Mouse (Mus musculus): ENCODE data around the gene Hmox1. TPM values are rescaled to one million over a fixed set of nuclear protein-coding genes. Genes with fewer than 3 reads are reported as not detected.

Hmox1 gene
- polyA plus RNA-seq, 1 experiment from 2014 or later = 11.9 TPM

DNA sequence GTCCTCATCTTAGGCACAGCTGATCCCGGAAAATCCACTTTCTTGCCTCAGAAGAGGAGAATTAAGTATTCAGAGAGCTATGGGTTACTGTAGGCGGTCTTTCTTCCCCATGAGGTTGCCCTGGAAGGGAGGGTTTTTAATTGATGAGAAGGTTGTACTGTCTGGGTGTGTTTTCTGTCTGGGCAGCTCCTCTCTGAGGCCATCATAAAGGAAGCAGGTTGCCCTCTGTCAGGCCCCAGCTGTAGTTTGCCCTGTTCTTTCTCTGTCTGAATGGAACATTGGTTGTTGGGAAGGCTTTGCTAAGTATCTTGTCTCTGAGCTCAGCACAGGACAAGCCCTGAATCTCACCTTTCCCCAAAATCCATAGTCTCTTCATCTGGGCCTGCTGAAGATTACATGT is 40.0 kb downstream of the Hmox1 start:
- Histone ChIP-seq H3K27ac (replicated peaks; ENCODE audit: low read depth, low read length) (no peak overlapping the region), H3K9ac (ENCODE audit: low read length) (no peak overlapping the region), H3K9me3 (ENCODE audit: control insufficient read depth, low read length) (no peaks in the 10 kb centered on the region), H3K36me3 (ENCODE audit: control insufficient read depth, insufficient read depth, low read length) (peaks cover 1% of the 10 kb centered on the region; the same call in 1 of the 2 replicates), H3K4me3 (ENCODE audit: low read depth, low read length) (no peak overlapping the region), H3K4me1 (ENCODE audit: control insufficient read depth, insufficient read depth, low read length) (no peaks in the 10 kb centered on the region), H3K4me2 (ENCODE audit: low read depth, severe bottlenecking) (no peak overlapping the region), H3K27me3 (ENCODE audit: control insufficient read depth, insufficient read depth, low read length) (no peaks in the 10 kb centered on the region)
- DNase-seq (ENCODE audit: low spot score) = no peak
- 84% methylated on average over 2 of the region's 2 CpGs for WGBS
- no peak for ATAC-seq (ENCODE audit: insufficient number of reproducible peaks, low FRiP score, low TSS enrichment, low read depth)

DNA sequence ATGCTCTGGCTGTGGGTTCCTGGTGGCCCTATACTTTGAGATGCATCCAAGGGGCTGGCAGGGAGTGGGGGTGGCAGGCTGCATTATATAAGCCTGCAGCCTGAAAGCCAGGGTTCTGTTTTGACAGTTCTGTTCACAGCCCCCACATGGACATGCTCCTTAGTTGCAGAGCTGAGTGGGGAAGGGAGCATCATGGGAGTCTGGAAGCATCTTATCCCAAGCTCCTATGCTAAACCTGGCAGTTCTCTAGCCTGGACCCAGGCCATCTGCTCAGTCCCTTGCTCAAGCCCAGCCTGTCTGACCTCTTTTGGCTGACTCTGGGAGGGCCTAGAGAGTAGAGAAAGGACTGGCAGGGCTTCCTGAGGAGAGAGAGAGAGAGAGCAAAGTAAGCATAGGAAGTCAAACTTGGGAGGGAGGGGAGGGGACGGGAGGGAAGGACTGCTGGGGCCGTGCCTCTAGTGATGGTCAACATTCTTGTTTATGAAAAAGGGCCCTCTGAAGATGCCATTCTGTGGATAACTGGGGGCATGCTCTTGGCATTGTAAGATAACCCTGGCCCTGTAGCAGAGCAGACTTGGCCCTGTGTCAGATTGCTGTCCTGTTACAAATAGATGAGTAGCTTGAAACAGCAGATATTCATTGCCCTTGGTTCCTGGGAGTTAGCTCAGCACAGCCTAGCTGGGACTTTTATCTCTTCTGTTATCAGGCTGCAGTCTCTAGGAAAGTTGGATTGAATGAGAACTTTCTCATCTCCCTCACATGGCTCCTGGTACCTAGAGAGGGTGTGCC is 41.4 kb downstream of the Hmox1 start:
- no peak overlapping the region for H3K27ac ChIP-seq (replicated peaks; ENCODE audit: low read depth, low read length)
- H3K27me3 ChIP-seq (ENCODE audit: control insufficient read depth, insufficient read depth, low read length) = no peaks in the 10 kb centered on the region
- H3K9ac ChIP-seq (ENCODE audit: low read length) = no peak overlapping the region
- H3K4me1 ChIP-seq (ENCODE audit: control insufficient read depth, insufficient read depth, low read length) = no peaks in the 10 kb centered on the region
- 68% methylated on average over 2 of the region's 2 CpGs for WGBS
- DNase-seq (ENCODE audit: low spot score) = no peak
- H3K4me3 ChIP-seq (ENCODE audit: low read depth, low read length) = no peak overlapping the region
- H3K4me2 ChIP-seq (ENCODE audit: low read depth, severe bottlenecking) = no peak overlapping the region
- no peaks in the 10 kb centered on the region for H3K9me3 ChIP-seq (ENCODE audit: control insufficient read depth, low read length)
- ATAC-seq (ENCODE audit: insufficient number of reproducible peaks, low FRiP score, low TSS enrichment, low read depth) = no peak
- no peaks in the 10 kb centered on the region; the same call in 1 of the 2 replicates for H3K36me3 ChIP-seq (ENCODE audit: control insufficient read depth, insufficient read depth, low read length)

DNA sequence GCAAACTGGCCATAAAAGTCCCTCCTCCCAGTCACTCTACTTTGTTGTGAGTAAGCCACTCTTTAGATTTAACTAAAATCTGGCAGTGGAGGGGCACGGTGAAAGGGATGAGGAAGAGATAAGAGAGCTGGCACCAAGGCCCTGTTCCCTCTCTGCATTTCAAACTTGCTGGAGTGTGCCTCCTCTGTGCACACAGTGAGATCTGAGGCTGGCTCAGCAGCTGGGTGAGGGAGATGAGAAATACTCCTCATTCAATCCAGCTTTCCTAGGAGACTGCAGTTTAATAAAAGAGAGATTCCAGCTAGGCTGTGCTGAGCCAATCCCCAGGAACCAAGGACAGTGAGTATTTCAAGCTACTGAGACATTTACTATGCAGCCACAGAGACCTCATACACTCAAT is 42.3 kb downstream of the Hmox1 start:
- H3K27ac ChIP-seq (replicated peaks; ENCODE audit: low read depth, low read length) = no peak overlapping the region
- H3K36me3 ChIP-seq (ENCODE audit: control insufficient read depth, insufficient read depth, low read length) = no peaks in the 10 kb centered on the region; the same call in 1 of the 2 replicates
- ATAC-seq (ENCODE audit: insufficient number of reproducible peaks, low FRiP score, low TSS enrichment, low read depth) = no peak
- no peak overlapping the region for H3K4me3 ChIP-seq (ENCODE audit: low read depth, low read length)
- no peak overlapping the region for H3K4me2 ChIP-seq (ENCODE audit: low read depth, severe bottlenecking)
- H3K4me1 ChIP-seq (ENCODE audit: control insufficient read depth, insufficient read depth, low read length) = no peaks in the 10 kb centered on the region
- no peak overlapping the region for H3K9ac ChIP-seq (ENCODE audit: low read length)
- no peaks in the 10 kb centered on the region for H3K27me3 ChIP-seq (ENCODE audit: control insufficient read depth, insufficient read depth, low read length)
- WGBS = 55% methylated on average over 1 of the region's 1 CpGs
- H3K9me3 ChIP-seq (ENCODE audit: control insufficient read depth, low read length) = no peaks in the 10 kb centered on the region
- DNase-seq (ENCODE audit: low spot score) = no peak

DNA sequence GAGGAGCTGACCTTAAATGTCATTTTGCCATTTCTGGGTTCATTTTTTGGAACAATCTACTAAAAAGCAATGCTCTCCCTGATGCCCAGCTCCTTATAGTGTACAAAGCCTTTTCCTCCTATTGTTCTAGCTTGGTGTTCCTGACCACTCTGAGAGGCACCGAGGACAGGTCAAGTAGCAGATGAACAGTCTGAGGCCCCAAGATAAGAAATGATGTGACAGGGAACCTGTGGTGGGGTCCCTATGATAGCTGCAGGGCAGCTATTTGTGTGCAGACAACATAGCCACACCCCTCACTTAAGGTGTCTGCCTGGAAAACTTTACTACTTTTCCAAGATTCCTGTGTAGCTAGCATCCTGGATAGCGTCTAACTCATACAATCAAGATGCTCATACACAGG is 42.8 kb downstream of the Hmox1 start:
- ATAC-seq (ENCODE audit: insufficient number of reproducible peaks, low FRiP score, low TSS enrichment, low read depth) (no peak), DNase-seq (ENCODE audit: low spot score) (no peak)
- H3K36me3 ChIP-seq (ENCODE audit: control insufficient read depth, insufficient read depth, low read length) = no peaks in the 10 kb centered on the region; the same call in 1 of the 2 replicates
- no peak overlapping the region for H3K4me2 ChIP-seq (ENCODE audit: low read depth, severe bottlenecking)
- no peak overlapping the region for H3K4me3 ChIP-seq (ENCODE audit: low read depth, low read length)
- no peaks in the 10 kb centered on the region for H3K27me3 ChIP-seq (ENCODE audit: control insufficient read depth, insufficient read depth, low read length)
- 79% methylated on average over 2 of the region's 2 CpGs for WGBS
- H3K4me1 ChIP-seq (ENCODE audit: control insufficient read depth, insufficient read depth, low read length) = no peaks in the 10 kb centered on the region
- H3K9ac ChIP-seq (ENCODE audit: low read length) = no peak overlapping the region
- no peak overlapping the region for H3K27ac ChIP-seq (replicated peaks; ENCODE audit: low read depth, low read length)
- no peaks in the 10 kb centered on the region for H3K9me3 ChIP-seq (ENCODE audit: control insufficient read depth, low read length)

DNA sequence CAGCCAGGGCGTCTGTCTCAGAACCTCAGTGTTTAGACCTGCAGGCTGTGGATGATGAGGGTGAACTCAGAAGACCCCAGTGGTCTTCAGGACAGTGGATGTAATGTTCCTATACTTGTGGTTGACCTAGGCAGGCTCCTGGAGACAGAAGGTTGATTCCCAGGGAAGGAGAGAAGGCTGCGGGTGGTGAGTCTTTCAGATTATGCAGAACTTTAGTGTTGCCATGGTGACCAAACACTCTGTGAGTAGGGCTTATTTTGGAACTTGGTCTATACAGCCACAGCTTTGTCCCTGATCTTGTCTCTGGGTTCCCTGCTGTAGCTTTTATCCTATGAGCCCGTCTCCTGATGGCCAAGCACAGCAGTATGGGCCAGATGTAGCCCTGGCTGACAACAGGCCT is 44.1 kb downstream of the Hmox1 start:
- no peak for DNase-seq (ENCODE audit: low spot score)
- no peak overlapping the region for H3K27ac ChIP-seq (replicated peaks; ENCODE audit: low read depth, low read length)
- H3K36me3 ChIP-seq (ENCODE audit: control insufficient read depth, insufficient read depth, low read length) = no peaks in the 10 kb centered on the region
- H3K4me3 ChIP-seq (ENCODE audit: low read depth, low read length) = no peak overlapping the region
- 81% methylated on average over 3 of the region's 3 CpGs for WGBS
- no peak overlapping the region for H3K9ac ChIP-seq (ENCODE audit: low read length)
- no peak overlapping the region for H3K4me2 ChIP-seq (ENCODE audit: low read depth, severe bottlenecking)
- no peaks in the 10 kb centered on the region for H3K27me3 ChIP-seq (ENCODE audit: control insufficient read depth, insufficient read depth, low read length)
- no peaks in the 10 kb centered on the region for H3K4me1 ChIP-seq (ENCODE audit: control insufficient read depth, insufficient read depth, low read length)
- H3K9me3 ChIP-seq (ENCODE audit: control insufficient read depth, low read length) = no peaks in the 10 kb centered on the region
- no peak for ATAC-seq (ENCODE audit: insufficient number of reproducible peaks, low FRiP score, low TSS enrichment, low read depth)

Other genes with a start within 250 kb of the Hmox1 start
- not detected in 2 replicates for gene Isx, start 220.4 kb upstream of the Hmox1 start, polyA plus RNA-seq (2014; fragmentation: Nextera tagmentation; extraction: Ambion mirVana)
- 49.7 and 49.9 TPM in 2 replicates for gene Hmgxb4, start 100.3 kb upstream of the Hmox1 start, polyA plus RNA-seq (2014; fragmentation: Nextera tagmentation; extraction: Ambion mirVana)
- gene Tom1, start 59.9 kb upstream of the Hmox1 start, polyA plus RNA-seq (2014; fragmentation: Nextera tagmentation; extraction: Ambion mirVana) = 30.1 and 35.0 TPM in 2 replicates
- gene Mcm5, start 15.9 kb downstream of the Hmox1 start, polyA plus RNA-seq (2014; fragmentation: Nextera tagmentation; extraction: Ambion mirVana) = 279 and 284 TPM in 2 replicates
- gene Rasd2, start 120.3 kb downstream of the Hmox1 start, polyA plus RNA-seq (2014; fragmentation: Nextera tagmentation; extraction: Ambion mirVana) = 0.07 TPM in 1 of 2 replicates, not detected in the other